Mouse (Mus musculus) kidney, postnatal 0 days (tissue): ENCODE measurements around the gene Nme3. TPM values are rescaled to one million over a fixed set of nuclear protein-coding genes. Genes with fewer than 3 reads are reported as not detected.

Experiments
- ATAC-seq: fragments of 200-750 bp; cut with Nextera tagmentation; replicated peaks from 2 replicates; pipeline ENCODE4 v1.8.0; 2017; ENCODE audit warnings: low read depth, moderate number of reproducible peaks, moderate TSS enrichment, moderate library complexity; ENCODE audit not compliant: low FRiP score
- DNase-seq: peaks from one replicate; pipeline ENCODE4 v3.0.0-alpha.2; 2016; ENCODE audit warnings: low spot score
- H3K27ac ChIP-seq: fragments of 300-500 bp; sonication (generic); 2 replicates; pipeline ENCODE4 v1.5.1; 2014; ENCODE audit warnings: mild to moderate bottlenecking
- H3K27me3 ChIP-seq: fragments of 300-500 bp; sonication (generic); 2 replicates; pipeline ENCODE4 v1.6.1; 2014; ENCODE audit warnings: low read length, mixed read lengths; ENCODE audit not compliant: insufficient read depth
- H3K36me3 ChIP-seq: fragments of 300-500 bp; sonication (generic); 2 replicates; pipeline ENCODE4 v1.6.1; 2014; ENCODE audit warnings: low read length, mixed read lengths; ENCODE audit not compliant: insufficient read depth
- H3K4me1 ChIP-seq: fragments of 300-500 bp; sonication (generic); replicated peaks from 2 replicates; pipeline ENCODE4 v1.6.1; 2014; ENCODE audit warnings: antibody characterized with exemption, low read length, mixed read lengths; ENCODE audit not compliant: insufficient read depth
- H3K4me2 ChIP-seq: fragments of 300-500 bp; sonication (generic); 2 replicates; pipeline ENCODE4 v1.6.1; 2014; ENCODE audit warnings: mild to moderate bottlenecking, low read length, moderate library complexity, mixed read lengths
- H3K4me3 ChIP-seq: fragments of 300-500 bp; sonication (generic); replicated peaks from 2 replicates; pipeline ENCODE4 v1.5.1; 2014; ENCODE audit warnings: low read depth, low read length
- H3K9ac ChIP-seq: fragments of 300-500 bp; sonication (generic); 2 replicates; pipeline ENCODE4 v1.6.1; 2014; ENCODE audit warnings: low read depth, low read length
- H3K9me3 ChIP-seq: fragments of 300-500 bp; sonication (generic); replicated peaks from 2 replicates; pipeline ENCODE4 v1.6.1; 2016; ENCODE audit warnings: low read length, inconsistent platforms, mixed read lengths
- CTCF ChIP-seq: IDR thresholded peaks from 2 replicates; pipeline ENCODE4 v1.5.1; 2016; ENCODE audit warnings: antibody characterized with exemption, low read depth, mild to moderate bottlenecking, moderate library complexity
- WGBS: fragments of 180-500 bp; shearing (Covaris S2); extraction: QIAGEN DNeasy Blood & Tissue Kit; methylation state at CpG from one replicate; pipeline ENCODE4 v1.1.7; 2014; 5-methylcytosine and 5-hydroxymethylcytosine counted together
- polyA plus RNA-seq: library from polyadenylated mRNA; unstranded; fragments of >200 nt; fragmentation: Nextera tagmentation; extraction: Ambion mirVana; gene quantifications from 2 replicates; pipeline ENCODE4 v1.2.1, GENCODE M21; 2015

Nme3 gene
- polyA plus RNA-seq, 1 experiment from 2014 or later, result 93.1 TPM

DNA sequence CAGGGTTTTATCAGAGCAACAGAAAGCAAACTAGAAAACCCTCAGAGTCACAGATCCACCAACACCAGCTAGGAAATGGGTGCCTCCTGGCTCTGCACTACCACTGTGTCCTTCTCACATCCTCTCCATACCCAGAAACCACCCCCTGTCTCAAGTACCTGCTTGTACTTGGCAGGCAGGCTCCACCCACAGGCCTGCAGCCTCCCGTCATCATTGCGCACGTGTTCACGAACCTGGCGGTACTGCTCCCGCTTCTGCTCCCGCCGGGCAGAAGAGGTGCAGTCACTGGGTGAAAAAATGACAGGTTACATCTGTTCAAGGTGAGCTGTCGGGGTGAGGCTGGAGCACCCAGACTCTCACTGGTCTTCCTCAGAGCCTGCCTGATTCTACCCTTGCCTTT, 7.5 kb downstream of the Nme3 start:
- DNase-seq (no peak), ATAC-seq (no peak)
- WGBS, result 88% methylated on average over 9 of the region's 9 CpGs
- TF ChIP-seq CTCF, result no peak
- Histone ChIP-seq H3K27ac (no peak overlapping the region), H3K4me1 (no peaks in the 10 kb centered on the region), H3K4me2 (no peak overlapping the region), H3K9ac (no peak overlapping the region), H3K36me3 (peaks cover 97% of the 10 kb centered on the region), H3K9me3 (no peaks in the 10 kb centered on the region), H3K27me3 (no peaks in the 10 kb centered on the region), H3K4me3 (no peak overlapping the region)

DNA sequence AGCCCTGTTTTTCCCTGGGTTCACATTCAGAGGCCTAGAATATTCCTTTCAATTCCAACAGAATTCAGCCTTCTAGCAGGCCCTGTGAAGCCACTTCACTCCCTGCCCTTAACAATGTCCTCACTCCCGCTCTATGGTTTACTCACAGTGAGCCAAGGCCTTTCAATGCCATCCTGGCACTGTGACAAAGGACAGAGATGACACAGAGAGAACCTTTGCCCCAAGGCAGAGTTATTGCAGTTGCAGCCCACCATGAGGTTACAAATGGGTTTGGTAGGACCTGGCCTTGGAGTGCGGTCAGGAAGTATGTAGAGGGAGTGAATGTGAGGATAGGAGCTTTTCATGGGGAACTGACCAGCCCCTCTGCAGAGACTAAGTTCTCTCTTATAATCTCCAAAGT, 11.3 kb downstream of the Nme3 start:
- no peak overlapping the region for H3K27ac ChIP-seq
- H3K9ac ChIP-seq, result no peak overlapping the region
- no peak overlapping the region for H3K4me3 ChIP-seq
- TF ChIP-seq CTCF, result no peak
- no peak overlapping the region for H3K4me2 ChIP-seq
- DNase-seq, result no peak
- no peak for ATAC-seq
- H3K9me3 ChIP-seq, result no peaks in the 10 kb centered on the region
- H3K36me3 ChIP-seq, result peaks cover 93% of the 10 kb centered on the region
- H3K27me3 ChIP-seq, result no peaks in the 10 kb centered on the region
- WGBS, result 96% methylated on average over 2 of the region's 2 CpGs
- H3K4me1 ChIP-seq, result no peaks in the 10 kb centered on the region

DNA sequence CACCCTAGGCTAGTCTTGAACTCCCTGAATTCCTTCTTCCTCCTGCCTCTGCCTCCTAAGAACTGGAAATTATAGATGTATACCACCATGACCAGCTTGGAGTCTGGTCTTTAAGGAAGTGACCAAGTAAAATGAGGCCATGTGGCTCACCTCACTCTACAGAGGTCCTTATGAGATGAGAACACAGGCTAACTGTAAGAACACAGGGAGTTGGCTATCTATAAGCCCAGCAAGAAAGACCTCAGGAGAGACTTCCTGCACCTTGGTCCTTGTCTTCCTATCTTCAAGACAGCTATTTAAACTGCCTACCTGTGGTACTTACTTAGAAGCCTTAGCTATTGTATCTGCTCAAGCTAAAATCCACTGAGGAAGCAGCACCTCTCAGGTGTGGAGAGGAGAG, 17.7 kb downstream of the Nme3 start:
- Histone ChIP-seq H3K4me3 (no peak overlapping the region), H3K9ac (no peak overlapping the region), H3K27me3 (no peaks in the 10 kb centered on the region), H3K4me2 (no peak overlapping the region), H3K27ac (no peak overlapping the region), H3K36me3 (peaks cover 84% of the 10 kb centered on the region), H3K9me3 (no peaks in the 10 kb centered on the region), H3K4me1 (no peaks in the 10 kb centered on the region)
- DNase-seq, result no peak
- TF ChIP-seq CTCF, result no peak
- no peak for ATAC-seq

DNA sequence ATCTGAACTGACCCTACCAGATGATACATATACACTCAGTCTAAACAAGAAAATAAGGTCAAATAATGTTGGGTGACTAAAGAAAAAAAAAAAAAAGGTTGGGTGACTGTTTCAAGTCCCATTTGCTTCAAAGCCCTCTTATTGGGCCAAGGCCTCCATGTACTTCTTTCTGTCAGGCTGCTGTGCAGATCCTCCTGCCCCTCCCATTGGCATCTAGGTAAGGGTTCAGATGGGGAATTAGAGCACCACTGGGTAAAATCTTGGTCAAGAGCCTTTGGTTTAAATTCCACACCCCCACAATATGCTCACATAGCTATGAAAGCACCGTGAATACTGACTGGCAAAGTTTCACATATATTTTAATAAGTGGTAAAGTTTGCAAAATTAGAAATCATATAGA, 26.9 kb downstream of the Nme3 start:
- WGBS, result 91% methylated on average over 1 of the region's 1 CpGs
- TF ChIP-seq CTCF, result no peak
- DNase-seq (no peak), ATAC-seq (no peak)
- no peaks in the 10 kb centered on the region for H3K4me1 ChIP-seq
- H3K4me2 ChIP-seq, result no peak overlapping the region
- no peaks in the 10 kb centered on the region for H3K27me3 ChIP-seq
- no peak overlapping the region for H3K27ac ChIP-seq
- no peak overlapping the region for H3K9ac ChIP-seq
- no peaks in the 10 kb centered on the region for H3K9me3 ChIP-seq
- peaks cover 75% of the 10 kb centered on the region for H3K36me3 ChIP-seq
- H3K4me3 ChIP-seq, result no peak overlapping the region

DNA sequence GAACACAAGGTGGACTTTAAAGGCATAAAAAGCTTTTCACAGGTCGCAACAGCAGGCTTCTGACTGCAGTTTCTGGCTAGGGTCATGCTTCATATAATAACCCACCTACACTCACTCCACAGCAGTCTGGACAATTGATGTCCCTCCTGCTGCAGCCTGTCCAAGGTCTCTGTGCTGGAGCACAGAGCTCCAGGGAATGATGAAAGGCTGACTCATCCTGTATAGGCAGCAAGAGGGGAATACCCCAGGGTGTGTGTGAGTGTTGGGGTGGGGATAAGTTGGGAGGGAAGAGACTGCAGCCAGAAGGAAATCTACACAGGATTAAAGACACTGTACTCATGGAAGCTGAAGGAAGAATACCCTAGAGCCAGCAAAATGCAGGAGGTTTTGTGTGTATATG, 33.2 kb downstream of the Nme3 start:
- Histone ChIP-seq H3K4me2 (no peak overlapping the region), H3K9me3 (no peaks in the 10 kb centered on the region), H3K36me3 (peaks cover 29% of the 10 kb centered on the region; the same call in 1 of the 2 replicates), H3K27me3 (no peaks in the 10 kb centered on the region), H3K4me3 (no peak overlapping the region), H3K4me1 (peaks cover 3% of the 10 kb centered on the region; the same call in 1 of the 2 replicates), H3K9ac (no peak overlapping the region), H3K27ac (no peak overlapping the region)
- 71% methylated on average over 1 of the region's 1 CpGs for WGBS
- no peak for TF ChIP-seq CTCF
- ATAC-seq, result no peak
- DNase-seq, result no peak

DNA sequence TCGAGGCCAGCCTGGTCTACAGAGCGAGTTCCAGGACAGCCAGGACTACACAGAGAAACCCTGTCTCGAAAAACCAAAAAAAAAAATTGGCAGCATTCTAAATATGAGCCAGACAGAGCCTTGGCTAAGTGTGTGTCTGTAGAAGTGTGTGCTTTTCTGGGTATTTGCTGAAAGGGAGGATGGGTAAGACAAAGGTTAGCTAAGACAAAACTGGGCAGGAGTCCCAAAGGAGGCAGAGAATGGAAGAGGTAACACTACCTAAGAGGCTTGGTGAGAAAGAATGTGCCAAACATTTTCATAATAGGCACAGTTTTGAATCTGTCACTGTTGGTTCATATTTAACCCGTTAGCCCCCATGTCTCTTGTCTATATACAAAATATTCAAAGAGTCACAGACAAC, 36.1 kb downstream of the Nme3 start:
- Histone ChIP-seq H3K4me2 (no peak overlapping the region), H3K4me1 (peaks cover 13% of the 10 kb centered on the region), H3K27me3 (no peaks in the 10 kb centered on the region), H3K9ac (no peak overlapping the region), H3K36me3 (peaks cover 7% of the 10 kb centered on the region; the same call in 1 of the 2 replicates), H3K9me3 (no peaks in the 10 kb centered on the region), H3K4me3 (no peak overlapping the region), H3K27ac (no peak overlapping the region)
- WGBS, result 91% methylated on average over 4 of the region's 4 CpGs
- no peak for TF ChIP-seq CTCF
- ATAC-seq (no peak), DNase-seq (no peak)

DNA sequence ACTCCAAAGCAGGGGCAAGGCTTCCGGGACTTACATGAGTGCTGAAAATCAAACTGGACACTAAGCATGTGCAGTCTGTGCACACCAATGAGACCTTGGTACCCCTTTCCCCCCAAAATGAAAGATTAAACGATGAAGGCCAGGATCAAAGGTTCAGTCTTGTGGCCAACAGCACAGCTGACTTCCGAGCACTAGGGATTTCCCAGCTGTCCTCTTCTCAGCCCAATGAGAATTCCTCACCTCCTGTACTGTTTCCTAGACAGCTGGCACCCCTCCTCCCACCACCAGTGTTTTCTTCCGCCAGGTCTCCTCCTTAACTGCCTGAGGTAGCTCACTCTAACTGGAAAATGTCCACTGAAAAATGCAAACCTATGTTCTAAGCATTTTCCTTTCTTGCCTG, 36.9 kb downstream of the Nme3 start:
- Histone ChIP-seq H3K27ac (no peak overlapping the region), H3K9ac (0 out of 2 replicates have a peak overlapping the region, but pooled peaks have one; percentile 18), H3K9me3 (no peaks in the 10 kb centered on the region), H3K36me3 (0 out of 2 replicates have a peak, but pooled peaks cover 4% of the 10 kb centered on the region), H3K4me2 (no peak overlapping the region), H3K4me3 (no peak overlapping the region), H3K4me1 (peaks cover 13% of the 10 kb centered on the region), H3K27me3 (no peaks in the 10 kb centered on the region)
- 59% methylated on average over 4 of the region's 4 CpGs for WGBS
- ATAC-seq (no peak), DNase-seq (no peak)
- TF ChIP-seq CTCF, result no peak
